ENCODE assay signal across 12 mouse cellular contexts in the genomic region with DNA sequence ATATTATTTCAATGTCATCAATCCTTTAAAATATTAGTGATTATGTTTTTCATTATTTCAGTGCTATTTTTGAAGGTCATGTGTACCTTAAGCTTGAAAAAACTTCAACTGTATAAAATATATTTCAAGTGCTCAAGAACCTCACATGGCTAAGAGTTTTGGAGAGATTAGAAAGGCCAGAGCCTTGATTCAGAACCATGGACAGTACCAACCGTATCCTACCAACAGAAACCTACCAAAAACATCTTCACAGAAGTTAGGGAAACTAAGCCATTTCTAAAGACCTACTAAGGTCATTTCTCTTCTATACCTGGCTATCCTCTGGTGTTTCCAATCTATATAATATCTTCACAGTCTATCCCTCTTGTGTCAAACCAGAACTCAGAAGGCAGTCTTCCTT. TPM values are rescaled to one million over a fixed set of nuclear protein-coding genes. Genes with fewer than 3 reads are reported as not detected.
DNase-seq lines count a peak whose midpoint lies in the region; ATAC-seq and TF ChIP-seq lines count a peak whose summit lies in the region.
"Had no signal": no experiment of that assay in that cellular context is flagged by ENCODE, and none has a peak within 500 bp of the region (broad histone marks: within the 10 kb centered on the region; RNA-seq: fewer than 3 reads in every experiment).

No protein-coding gene starts in this region.

- no peak for TF ChIP-seq RAD21 in MEL (IDR thresholded peaks at IDR 0.05; ENCODE audit: low read depth, low read length)

- H3K36me3 ChIP-seq in hindbrain, embryonic 11.5 days (ENCODE audit: control insufficient read depth, insufficient read depth, low read length), result no peaks in the 10 kb centered on the region
- no peaks in the 10 kb centered on the region for H3K36me3 ChIP-seq in hindbrain, embryonic 13.5 days
- no peaks in the 10 kb centered on the region for H3K36me3 ChIP-seq in MEL (ENCODE audit: control insufficient read depth in 1 of 2, insufficient read depth in 2 of 2, low read length in 2 of 2)
- H3K36me3 ChIP-seq: hindbrain, embryonic 12.5 days; stomach, embryonic 15.5 days had no signal

- H3K4me1 ChIP-seq in hindbrain, embryonic 11.5 days (replicated peaks; ENCODE audit: control insufficient read depth, insufficient read depth, low read length), result no peaks in the 10 kb centered on the region
- no peaks in the 10 kb centered on the region for H3K4me1 ChIP-seq in hindbrain, embryonic 13.5 days (replicated peaks)
- H3K4me1 ChIP-seq in MEL (ENCODE audit: control insufficient read depth in 1 of 2, insufficient read depth in 2 of 2, low read length in 2 of 2), result no peaks in the 10 kb centered on the region
- H3K4me1 ChIP-seq: hindbrain, embryonic 12.5 days; stomach, embryonic 15.5 days had no signal

- 41% methylated on average over 1 of the region's 1 CpGs for WGBS in hindbrain, embryonic 11.5 days
- WGBS in hindbrain, embryonic 13.5 days, result 56% methylated on average over 1 of the region's 1 CpGs

- no peak overlapping the region for H3K9ac ChIP-seq in hindbrain, embryonic 11.5 days (ENCODE audit: low read depth, low read length)
- no peak overlapping the region for H3K9ac ChIP-seq in hindbrain, embryonic 13.5 days
- H3K9ac ChIP-seq in MEL (ENCODE audit: control insufficient read depth, low read depth, low read length, poor library complexity, severe bottlenecking), result no peak overlapping the region
- H3K9ac ChIP-seq: hindbrain, embryonic 12.5 days; liver, postnatal 0 days; stomach, embryonic 15.5 days had no signal

- no peak for TF ChIP-seq EP300 in MEL (IDR thresholded peaks at IDR 0.05; ENCODE audit: low read depth in 1 of 2, low read length in 2 of 2)

- no peak for ATAC-seq in hindbrain, embryonic 11.5 days (ENCODE audit: low FRiP score)
- ATAC-seq in hindbrain, embryonic 13.5 days (ENCODE audit: low FRiP score), result no peak
- ATAC-seq: liver, postnatal 0 days had no signal

- no peak for TF ChIP-seq POLR2A in MEL (IDR thresholded peaks at IDR 0.05; ENCODE audit: control insufficient read depth in 1 of 2, insufficient read depth in 1 of 2, low read depth in 1 of 2, low read length in 2 of 2, poor library complexity in 1 of 2)

- TF ChIP-seq CTCF in MEL (IDR thresholded peaks at IDR 0.05 in 2 of 3, conservative IDR thresholded peaks at IDR 0.05 in 1 of 3; ENCODE audit: control insufficient read depth in 1 of 3, insufficient read depth in 1 of 3, low read depth in 2 of 3, low read length in 3 of 3, poor library complexity in 1 of 3, severe bottlenecking in 1 of 3), result no peak

- peak; percentile 23 for DNase-seq in hindbrain, embryonic 11.5 days (ENCODE audit: low spot score)
- DNase-seq in 3T3-L1 (ENCODE audit: low read depth, low spot score) (peak; percentile 75), MEL (ENCODE audit: low read depth, low spot score) (peak; percentile 46)
- DNase-seq in embryo, embryonic 9.5 days (ENCODE audit: extremely low spot score), result peak; percentile 27
- no peak for DNase-seq in frontal cortex, adult 2 months (ENCODE audit: extremely low spot score in 1 of 2, low spot score in 1 of 2)
- DNase-seq in cerebellum, adult 18-20 months, result no peak
- DNase-seq in testis, postnatal 10 days (ENCODE audit: low spot score), result no peak
- DNase-seq: cerebellum, postnatal 25 days; liver, postnatal 0 days had no signal

- no peak overlapping the region for H3K27ac ChIP-seq in hindbrain, embryonic 11.5 days (ENCODE audit: low read depth, low read length)
- no peak overlapping the region for H3K27ac ChIP-seq in hindbrain, embryonic 13.5 days
- no peak overlapping the region for H3K27ac ChIP-seq in MEL (ENCODE audit: control insufficient read depth, low read depth, low read length)
- H3K27ac ChIP-seq: hindbrain, embryonic 12.5 days; stomach, embryonic 15.5 days had no signal

- no peak overlapping the region for H3K4me3 ChIP-seq in hindbrain, embryonic 11.5 days (ENCODE audit: low read depth, low read length)
- H3K4me3 ChIP-seq in hindbrain, embryonic 13.5 days, result no peak overlapping the region
- H3K4me3 ChIP-seq in MEL (ENCODE audit: control insufficient read depth in 1 of 2, insufficient read depth in 1 of 2, low read depth in 2 of 2, low read length in 2 of 2), result no peak overlapping the region
- H3K4me3 ChIP-seq: hindbrain, embryonic 12.5 days; stomach, embryonic 15.5 days had no signal

- H3K9me3 ChIP-seq in hindbrain, embryonic 11.5 days (ENCODE audit: control insufficient read depth, low read length), result no peaks in the 10 kb centered on the region
- no peaks in the 10 kb centered on the region for H3K9me3 ChIP-seq in hindbrain, embryonic 13.5 days
- no peaks in the 10 kb centered on the region for H3K9me3 ChIP-seq in MEL (replicated peaks; ENCODE audit: insufficient read depth, low read length)
- H3K9me3 ChIP-seq: hindbrain, embryonic 12.5 days; stomach, embryonic 15.5 days had no signal

- no peak overlapping the region for H3K4me2 ChIP-seq in hindbrain, embryonic 11.5 days (replicated peaks; ENCODE audit: low read depth, low read length)
- H3K4me2 ChIP-seq in hindbrain, embryonic 13.5 days, result no peak overlapping the region
- H3K4me2 ChIP-seq: hindbrain, embryonic 12.5 days; stomach, embryonic 15.5 days had no signal

- no peaks in the 10 kb centered on the region for H3K79me2 ChIP-seq in MEL (ENCODE audit: control insufficient read depth, insufficient read depth, low read length, poor library complexity)

- H3K27me3 ChIP-seq in hindbrain, embryonic 11.5 days (ENCODE audit: control insufficient read depth, insufficient read depth, low read length), result no peaks in the 10 kb centered on the region
- H3K27me3 ChIP-seq in hindbrain, embryonic 13.5 days, result no peaks in the 10 kb centered on the region
- H3K27me3 ChIP-seq in MEL (ENCODE audit: control insufficient read depth in 1 of 2, insufficient read depth in 2 of 2, low read length in 2 of 2), result no peaks in the 10 kb centered on the region
- H3K27me3 ChIP-seq: hindbrain, embryonic 12.5 days; stomach, embryonic 15.5 days had no signal

TF ChIP-seq in MEL, 35 proteins besides CTCF, POLR2A, EP300 and RAD21:
- TF ChIP-seq NRF1 (IDR thresholded peaks at IDR 0.05; ENCODE audit: insufficient read depth, low read depth, low read length, poor library complexity, severe bottlenecking), result no peak
- TF ChIP-seq MAX (IDR thresholded peaks at IDR 0.05; ENCODE audit: low read length), result no peak
- TF ChIP-seq TAL1 (IDR thresholded peaks at IDR 0.05; ENCODE audit: low read length), result no peak
- TF ChIP-seq ZNF384 (IDR thresholded peaks at IDR 0.05; ENCODE audit: low read depth, low read length), result no peak
- TF ChIP-seq UBTF (IDR thresholded peaks at IDR 0.05; ENCODE audit: borderline replicate concordance, insufficient read depth, low read depth, low read length), result no peak
- TF ChIP-seq JUND (IDR thresholded peaks at IDR 0.05; ENCODE audit: low read depth, low read length), result no peak
- no peak for TF ChIP-seq USF2 (IDR thresholded peaks at IDR 0.05; ENCODE audit: borderline replicate concordance in 1 of 2, insufficient read depth in 1 of 2, low read depth in 1 of 2, low read length in 2 of 2)
- no peak for TF ChIP-seq TCF12 (IDR thresholded peaks at IDR 0.05; ENCODE audit: low read depth, low read length)

RNA-seq across cellular contexts. Expression of gene Col28a1, which starts 50.5 kb away (rescaled TPM):
- polyA plus RNA-seq in hindbrain, embryonic 11.5 days (2014; fragmentation: Nextera tagmentation; extraction: Ambion mirVana), result 0.14 TPM in 1 of 2 replicates, not detected in the other
- polyA plus RNA-seq in hindbrain, embryonic 13.5 days (2015; fragmentation: Nextera tagmentation; extraction: Ambion mirVana), result 0.76 and 1.1 TPM in 2 replicates
- total RNA-seq in MEL (2012; rRNA removed), result not detected in 2 replicates
- not detected for polyA plus RNA-seq in MEL (2012; ENCODE audit: insufficient read depth in 1 of 2, insufficient read length in 2 of 2, low read depth in 1 of 2, low replicate concordance in 2 of 2, missing spikeins in 1 of 2)
- polyA plus RNA-seq in frontal cortex, adult 2 months (2012; rRNA removed), result 0.72 and 1.0 TPM in 2 replicates

Comparison
In these comparisons a context has a peak if more than half of its experiments do, and no peak if none do; other contexts are left out.
1. DNase-seq: peak in hindbrain, embryonic 11.5 days (single experiment), 3T3-L1 (single experiment), MEL (single experiment) and embryo, embryonic 9.5 days (single experiment); none in frontal cortex, adult 2 months (0 of 2), cerebellum, adult 18-20 months (0 of 2) and testis, postnatal 10 days (single experiment).